Mouse (Mus musculus) stomach, embryonic 15.5 days (tissue): ENCODE measurements around the gene Khsrp. TPM values are rescaled to one million over a fixed set of nuclear protein-coding genes. Genes with fewer than 3 reads are reported as not detected.

Experiments
- ATAC-seq: fragments of 200-750 bp; cut with Nextera tagmentation; 2 replicates; pipeline ENCODE4 v1.8.0; 2017; ENCODE audit warnings: low read depth, moderate number of reproducible peaks, moderate TSS enrichment; ENCODE audit not compliant: insufficient read depth, low FRiP score
- H3K27ac ChIP-seq: fragments of 300-500 bp; sonication (generic); 2 replicates; pipeline ENCODE4 v1.5.1; 2015; ENCODE audit warnings: mild to moderate bottlenecking, inconsistent platforms
- H3K27me3 ChIP-seq: fragments of 300-500 bp; sonication (generic); replicated peaks from 2 replicates; pipeline ENCODE4 v1.6.1; 2015; ENCODE audit warnings: inconsistent platforms
- H3K36me3 ChIP-seq: fragments of 300-500 bp; sonication (generic); 2 replicates; pipeline ENCODE4 v1.6.1; 2015; ENCODE audit warnings: inconsistent platforms
- H3K4me1 ChIP-seq: fragments of 300-500 bp; sonication (generic); 2 replicates; pipeline ENCODE4 v1.6.1; 2015; ENCODE audit warnings: inconsistent platforms
- H3K4me2 ChIP-seq: fragments of 300-500 bp; sonication (generic); 2 replicates; pipeline ENCODE4 v1.6.1; 2015; ENCODE audit warnings: mild to moderate bottlenecking, inconsistent platforms
- H3K4me3 ChIP-seq: fragments of 300-500 bp; sonication (generic); replicated peaks from 2 replicates; pipeline ENCODE4 v1.5.1; 2015; ENCODE audit warnings: inconsistent platforms
- H3K9ac ChIP-seq: fragments of 300-500 bp; sonication (generic); 2 replicates; pipeline ENCODE4 v1.6.1; 2015; ENCODE audit warnings: inconsistent platforms
- H3K9me3 ChIP-seq: fragments of 300-500 bp; sonication (generic); 2 replicates; pipeline ENCODE4 v1.6.1; 2016; ENCODE audit warnings: inconsistent platforms
- WGBS: fragments of 180-500 bp; shearing (Covaris S2); methylation state at CpG from one replicate; pipeline ENCODE4 v1.1.7; 2015; 5-methylcytosine and 5-hydroxymethylcytosine counted together
- polyA plus RNA-seq: library from polyadenylated mRNA; unstranded; fragments of >200 nt; fragmentation: Nextera tagmentation; extraction: Ambion mirVana; gene quantifications from 2 replicates; pipeline ENCODE4 v1.2.1, GENCODE M21; 2015

The Khsrp gene
- polyA plus RNA-seq, 1 experiment from 2014 or later: 39.4 TPM

- no peak overlapping the region for H3K27ac ChIP-seq
- H3K4me2 ChIP-seq: peak overlapping the region; percentile 76
- peaks cover 17% of the 10 kb centered on the region for H3K4me1 ChIP-seq
- H3K27me3 ChIP-seq: no peaks in the 10 kb centered on the region
- no peaks in the 10 kb centered on the region for H3K9me3 ChIP-seq
- peak overlapping the region; percentile 97 for H3K4me3 ChIP-seq
- H3K36me3 ChIP-seq: peaks cover 39% of the 10 kb centered on the region
- H3K9ac ChIP-seq: 0 out of 2 replicates have a peak overlapping the region, but pooled peaks have one; percentile 100
- 26% methylated on average over 8 of the region's 8 CpGs for WGBS
- no peak for ATAC-seq
Observed at GRCm38 (mm10) chr17:57029691-57030090, 1.6 kb downstream of the Khsrp start.

GRCm38 (mm10) chr17:57027471-57027870 is 3.9 kb downstream of the Khsrp start:
- WGBS: 89% methylated on average over 4 of the region's 4 CpGs
- Histone ChIP-seq H3K9me3 (no peaks in the 10 kb centered on the region), H3K9ac (no peak overlapping the region), H3K27me3 (no peaks in the 10 kb centered on the region), H3K27ac (no peak overlapping the region), H3K36me3 (peaks cover 61% of the 10 kb centered on the region), H3K4me1 (peaks cover 17% of the 10 kb centered on the region), H3K4me3 (no peak overlapping the region), H3K4me2 (no peak overlapping the region)
- no peak for ATAC-seq

GRCm38 (mm10) chr17:57020960-57021359 is 10.4 kb downstream of the Khsrp start:
- peaks cover 56% of the 10 kb centered on the region for H3K36me3 ChIP-seq
- no peak overlapping the region for H3K4me2 ChIP-seq
- H3K9me3 ChIP-seq: no peaks in the 10 kb centered on the region
- H3K4me3 ChIP-seq: no peak overlapping the region
- H3K4me1 ChIP-seq: no peaks in the 10 kb centered on the region
- WGBS: 84% methylated on average over 5 of the region's 5 CpGs
- H3K9ac ChIP-seq: no peak overlapping the region
- no peak overlapping the region for H3K27ac ChIP-seq
- H3K27me3 ChIP-seq: no peaks in the 10 kb centered on the region
- ATAC-seq: no peak

- peak; percentile 38; the same call in 1 of the 2 replicates for ATAC-seq
- peaks cover 44% of the 10 kb centered on the region for H3K36me3 ChIP-seq
- H3K4me3 ChIP-seq: no peak overlapping the region
- 83% methylated on average over 2 of the region's 2 CpGs for WGBS
- no peak overlapping the region for H3K9ac ChIP-seq
- no peaks in the 10 kb centered on the region for H3K4me1 ChIP-seq
- no peak overlapping the region for H3K27ac ChIP-seq
- no peaks in the 10 kb centered on the region for H3K9me3 ChIP-seq
- no peak overlapping the region for H3K4me2 ChIP-seq
- H3K27me3 ChIP-seq: no peaks in the 10 kb centered on the region
Observed at GRCm38 (mm10) chr17:57019693-57020092, 11.6 kb downstream of the Khsrp start.

GRCm38 (mm10) chr17:57012245-57012795 is 19.0 kb downstream of the Khsrp start:
- 65% methylated on average over 13 of the region's 13 CpGs for WGBS
- ATAC-seq: no peak

GRCm38 (mm10) chr17:57011236-57012141 is 19.8 kb downstream of the Khsrp start, which contains the start of the genes Gtf2f1 and Gm17949:
Gtf2f1 (minus strand) TSS chr17:57011288.
Gm17949 (plus strand) TSS chr17:57011469.
- WGBS: under 1% methylated on average over 51 of the region's 51 CpGs
- Histone ChIP-seq H3K4me3 (peak within 1 kb of the TSS; percentile 70), H3K9ac (peak within 1 kb of the TSS; percentile 70)

More at GRCm38 (mm10) chr17:57012245-57012795, 19.0 kb downstream of the Khsrp start:
- peaks cover 6% of the 10 kb centered on the region; the same call in 1 of the 2 replicates for H3K4me1 ChIP-seq
- H3K9ac ChIP-seq: 0 out of 2 replicates have a peak overlapping the region, but pooled peaks have one; percentile 50
- H3K9me3 ChIP-seq: no peaks in the 10 kb centered on the region
- H3K27ac ChIP-seq: peak overlapping the region; percentile 94
- no peaks in the 10 kb centered on the region for H3K27me3 ChIP-seq
- peak overlapping the region; percentile 70 for H3K4me3 ChIP-seq
- H3K36me3 ChIP-seq: peaks cover 13% of the 10 kb centered on the region; the same call in 1 of the 2 replicates
- H3K4me2 ChIP-seq: peak overlapping the region; percentile 84

GRCm38 (mm10) chr17:57010911-57011235 is 20.4 kb downstream of the Khsrp start:
- Histone ChIP-seq H3K4me1 (peaks cover 6% of the 10 kb centered on the region; the same call in 1 of the 2 replicates), H3K9ac (peak overlapping the region; percentile 70), H3K4me3 (peak overlapping the region; percentile 70), H3K4me2 (peak overlapping the region; percentile 78), H3K36me3 (peaks cover 24% of the 10 kb centered on the region), H3K27me3 (no peaks in the 10 kb centered on the region), H3K27ac (peak overlapping the region; percentile 64), H3K9me3 (no peaks in the 10 kb centered on the region)
- under 1% methylated on average over 19 of the region's 19 CpGs for WGBS
- peak; percentile 15; the same call in 1 of the 2 replicates for ATAC-seq

More at GRCm38 (mm10) chr17:57011236-57012141, 19.8 kb downstream of the Khsrp start, which contains the start of the genes Gtf2f1 and Gm17949:
- peaks cover 6% of the 10 kb centered on the region; the same call in 1 of the 2 replicates for H3K4me1 ChIP-seq
- H3K36me3 ChIP-seq: peaks cover 18% of the 10 kb centered on the region
- H3K4me2 ChIP-seq: peak within 1 kb of the TSS; percentile 84
- H3K9me3 ChIP-seq: no peaks in the 10 kb centered on the region
- peak within 1 kb of the TSS; percentile 94 for H3K27ac ChIP-seq
- peak; percentile 89 for ATAC-seq
- no peaks in the 10 kb centered on the region for H3K27me3 ChIP-seq

GRCm38 (mm10) chr17:57007137-57007905 is 24.0 kb downstream of the Khsrp start:
- Histone ChIP-seq H3K9ac (no peak overlapping the region), H3K9me3 (no peaks in the 10 kb centered on the region), H3K27ac (peak overlapping the region; percentile 57; the same call in 1 of the 2 replicates), H3K4me1 (peaks cover 6% of the 10 kb centered on the region; the same call in 1 of the 2 replicates), H3K4me2 (no peak overlapping the region), H3K4me3 (no peak overlapping the region), H3K27me3 (no peaks in the 10 kb centered on the region), H3K36me3 (peaks cover 50% of the 10 kb centered on the region)
- ATAC-seq: no peak
- WGBS: 91% methylated on average over 13 of the region's 13 CpGs

- H3K4me2 ChIP-seq: no peak overlapping the region
- H3K4me1 ChIP-seq: no peaks in the 10 kb centered on the region
- no peaks in the 10 kb centered on the region for H3K27me3 ChIP-seq
- 92% methylated on average over 7 of the region's 7 CpGs for WGBS
- H3K4me3 ChIP-seq: no peak overlapping the region
- no peak for ATAC-seq
- H3K27ac ChIP-seq: no peak overlapping the region
- H3K36me3 ChIP-seq: peaks cover 51% of the 10 kb centered on the region
- H3K9me3 ChIP-seq: no peaks in the 10 kb centered on the region
- H3K9ac ChIP-seq: no peak overlapping the region
Observed at GRCm38 (mm10) chr17:57003994-57004393, 27.3 kb downstream of the Khsrp start.

GRCm38 (mm10) chr17:57001228-57001627 is 30.1 kb downstream of the Khsrp start:
- H3K27ac ChIP-seq: no peak overlapping the region
- no peaks in the 10 kb centered on the region for H3K27me3 ChIP-seq
- no peaks in the 10 kb centered on the region for H3K9me3 ChIP-seq
- peaks cover 33% of the 10 kb centered on the region for H3K36me3 ChIP-seq
- no peak overlapping the region for H3K4me3 ChIP-seq
- H3K9ac ChIP-seq: no peak overlapping the region
- WGBS: 50% methylated on average over 8 of the region's 8 CpGs
- H3K4me2 ChIP-seq: no peak overlapping the region
- no peak for ATAC-seq
- 0 out of 2 replicates have a peak, but pooled peaks cover 9% of the 10 kb centered on the region for H3K4me1 ChIP-seq

- Histone ChIP-seq H3K36me3 (peaks cover 24% of the 10 kb centered on the region), H3K4me1 (0 out of 2 replicates have a peak, but pooled peaks cover 9% of the 10 kb centered on the region), H3K27me3 (no peaks in the 10 kb centered on the region), H3K27ac (no peak within 1 kb of the TSS), H3K9ac (no peak within 1 kb of the TSS), H3K9me3 (no peaks in the 10 kb centered on the region), H3K4me3 (no peak within 1 kb of the TSS), H3K4me2 (no peak within 1 kb of the TSS)
- no peak for ATAC-seq
- WGBS: 82% methylated on average over 9 of the region's 9 CpGs
Observed at GRCm38 (mm10) chr17:56999968-57000609, 31.2 kb downstream of the Khsrp start, which contains the start of gene Pspn. Pspn (minus strand) TSS chr17:57000018.
